Mouse (Mus musculus) myocyte (in vitro differentiated cells): Measurements from ENCODE around the gene Gm9821. TPM values are rescaled to one million over a fixed set of nuclear protein-coding genes. Genes with fewer than 3 reads are reported as not detected.

ENCODE experiments used
- H3K27me3 ChIP-seq: one replicate; pipeline ENCODE4 v1.6.1; 2011; ENCODE audit not compliant: control insufficient read depth, insufficient read depth, insufficient read length
- H3K36me3 ChIP-seq: one replicate; pipeline ENCODE4 v1.6.1; 2011; ENCODE audit not compliant: control insufficient read depth, insufficient read depth
- H3K4me2 ChIP-seq: one replicate; pipeline ENCODE4 v1.6.1; 2011; ENCODE audit warnings: low read depth, control low read depth
- H3K4me3 ChIP-seq: one replicate; pipeline ENCODE4 v1.5.1; 2011; ENCODE audit warnings: mild to moderate bottlenecking, control low read depth, moderate library complexity
- H3K79me2 ChIP-seq: one replicate; pipeline ENCODE4 v1.6.1; 2011; ENCODE audit not compliant: control insufficient read depth, insufficient read depth
- H3ac ChIP-seq: one replicate; pipeline ENCODE4 v1.6.1; 2011; ENCODE audit not compliant: control insufficient read depth, insufficient read length
- E2F4 ChIP-seq: IDR thresholded peaks from one replicate; pipeline ENCODE4 v1.6.1; 2011; ENCODE audit warnings: mild to moderate bottlenecking, control low read depth, moderate library complexity; ENCODE audit not compliant: insufficient read depth
- MAX ChIP-seq: IDR thresholded peaks from one replicate; pipeline ENCODE4 v1.6.1; 2011; ENCODE audit warnings: low read depth, mild to moderate bottlenecking, control low read depth
- MYOD1 ChIP-seq, 3 experiments: IDR thresholded peaks; one replicate each; pipeline ENCODE4 v1.6.1; 2011; ENCODE audit warnings: control low read depth in 2 of 3, low read depth in 2 of 3, mild to moderate bottlenecking in 2 of 3, moderate library complexity in 1 of 3; ENCODE audit not compliant: insufficient read length in 2 of 3, control insufficient read depth in 1 of 3
- MYOG ChIP-seq, 3 experiments: IDR thresholded peaks; one replicate each; pipeline ENCODE4 v1.6.1; 2011; ENCODE audit warnings: control low read depth in 2 of 3, low read depth in 2 of 3, mild to moderate bottlenecking in 2 of 3; ENCODE audit not compliant: insufficient read length in 2 of 3, control insufficient read depth in 1 of 3, insufficient read depth in 1 of 3
- POLR2A ChIP-seq: IDR thresholded peaks from one replicate; pipeline ENCODE4 v1.6.1; 2011; ENCODE audit warnings: low read depth, mild to moderate bottlenecking, control low read depth, moderate library complexity; ENCODE audit not compliant: insufficient read length
- POLR2AphosphoS2 ChIP-seq: IDR thresholded peaks from one replicate; pipeline ENCODE4 v1.6.1; 2011; ENCODE audit warnings: low read depth, control low read depth; ENCODE audit not compliant: insufficient read length
- REST ChIP-seq: IDR thresholded peaks from one replicate; pipeline ENCODE4 v1.6.1; 2011; ENCODE audit warnings: mild to moderate bottlenecking, control low read depth, moderate library complexity; ENCODE audit not compliant: insufficient read depth, insufficient read length
- SRF ChIP-seq: IDR thresholded peaks from one replicate; pipeline ENCODE4 v1.6.1; 2011; ENCODE audit warnings: low read depth; ENCODE audit not compliant: control insufficient read depth, insufficient read length
- TCF12 ChIP-seq: IDR thresholded peaks from one replicate; pipeline ENCODE4 v1.6.1; 2011; ENCODE audit warnings: mild to moderate bottlenecking, control low read depth; ENCODE audit not compliant: poor library complexity, insufficient read depth, severe bottlenecking
- TCF3 ChIP-seq: IDR thresholded peaks from one replicate; pipeline ENCODE4 v1.6.1; 2011; ENCODE audit warnings: low read depth, control low read depth; ENCODE audit not compliant: insufficient read length
- USF1 ChIP-seq: IDR thresholded peaks from one replicate; pipeline ENCODE4 v1.6.1; 2011; ENCODE audit warnings: low read depth, mild to moderate bottlenecking, control low read depth, moderate library complexity
- polyA plus RNA-seq: library from polyadenylated mRNA; unstranded; fragments of >200 nt; fragmentation: generic; extraction: Trizol; gene quantifications from one replicate; pipeline ENCODE4 v1.2.1, GENCODE M21; 2012; ENCODE audit warnings: missing spikeins

The Gm9821 gene
- polyA plus RNA-seq, 1 experiment = 4.7 TPM

DNA sequence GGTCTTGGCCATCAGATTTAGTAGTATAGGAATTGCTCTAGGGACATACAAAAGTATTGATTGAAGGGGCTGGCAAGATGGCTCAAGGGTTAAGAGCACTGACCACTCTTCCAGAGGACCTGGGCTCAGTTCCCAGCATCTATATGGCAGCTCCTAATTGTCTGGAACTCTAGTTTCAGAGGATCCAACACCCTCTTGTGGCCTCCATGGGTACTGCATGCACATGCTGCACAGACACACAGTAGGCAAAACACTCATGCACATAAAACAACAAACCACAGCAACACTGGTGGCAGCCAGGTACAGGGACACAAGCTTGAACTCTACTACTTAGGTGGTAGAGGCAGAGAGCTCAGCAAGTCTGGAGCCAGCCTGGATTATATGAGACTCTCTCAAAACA, 44.2 kb downstream of the Gm9821 start:
- Histone ChIP-seq H3K79me2 (no peaks in the 10 kb centered on the region), H3K27me3 (no peaks in the 10 kb centered on the region), H3K4me3 (no peak overlapping the region), H3ac (no peak overlapping the region), H3K36me3 (peaks cover 59% of the 10 kb centered on the region), H3K4me2 (no peak overlapping the region)
- TF ChIP-seq USF1 (no peak), SRF (no peak), POLR2A (no peak), E2F4 (no peak), TCF12 (no peak), POLR2AphosphoS2 (no peak), MYOD1 (IDR thresholded peaks at IDR 0.05; ENCODE audit: control insufficient read depth in 1 of 3, insufficient read length in 2 of 3, low read depth in 2 of 3) (no peak)

DNA sequence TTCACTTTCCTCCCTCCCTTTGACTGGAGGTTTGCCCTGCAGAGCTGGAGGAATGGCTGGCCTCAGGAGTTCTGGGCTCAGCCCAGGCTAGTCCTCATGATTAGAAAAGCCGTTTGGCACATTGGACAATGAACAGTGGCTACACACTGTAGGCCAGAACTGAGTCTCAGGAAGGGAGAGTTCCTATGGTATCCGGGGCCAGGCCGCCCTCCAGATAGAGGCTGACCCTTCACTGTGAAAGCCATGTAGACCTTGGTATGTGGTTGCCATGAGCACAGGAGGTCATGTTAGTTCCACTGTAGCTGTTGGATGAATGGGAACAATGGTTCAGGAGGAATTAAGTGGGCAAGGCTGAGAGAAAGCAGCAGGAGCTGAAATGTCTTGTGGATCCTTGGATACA, 47.9 kb downstream of the Gm9821 start:
- Histone ChIP-seq H3ac (no peak overlapping the region), H3K27me3 (no peaks in the 10 kb centered on the region), H3K4me2 (no peak overlapping the region), H3K4me3 (no peak overlapping the region), H3K36me3 (peaks cover 51% of the 10 kb centered on the region), H3K79me2 (no peaks in the 10 kb centered on the region)
- TF ChIP-seq POLR2AphosphoS2 (no peak), POLR2A (no peak), MYOD1 (IDR thresholded peaks at IDR 0.05; ENCODE audit: control insufficient read depth in 1 of 3, insufficient read length in 2 of 3, low read depth in 2 of 3) (no peak), SRF (no peak), TCF3 (no peak), MAX (no peak)

DNA sequence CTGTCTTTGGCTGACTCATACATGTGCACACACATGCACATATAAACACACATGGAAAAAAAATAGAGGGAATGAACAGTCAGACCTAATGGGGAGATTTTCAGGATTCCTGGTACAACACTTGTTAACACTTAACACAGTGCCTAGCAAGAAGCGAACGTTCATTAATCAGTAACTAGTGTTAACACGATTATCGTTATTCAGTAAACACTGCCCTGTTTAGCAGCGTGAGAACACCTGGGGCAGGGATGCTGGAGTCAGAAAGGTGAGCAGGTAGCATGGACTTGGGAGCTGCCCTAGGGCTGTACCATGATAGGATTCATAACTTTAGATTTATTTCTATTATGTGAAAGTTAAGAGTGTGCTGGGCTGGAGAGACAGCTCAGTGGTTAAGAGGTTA, 50.5 kb downstream of the Gm9821 start:
- no peak overlapping the region for H3K4me2 ChIP-seq
- peaks cover 48% of the 10 kb centered on the region for H3K36me3 ChIP-seq
- no peaks in the 10 kb centered on the region for H3K79me2 ChIP-seq
- TF ChIP-seq SRF = no peak
- TF ChIP-seq E2F4 = no peak
- no peak for TF ChIP-seq REST
- TF ChIP-seq TCF3 = no peak
- TF ChIP-seq POLR2AphosphoS2 = no peak
- TF ChIP-seq TCF12 = no peak
- TF ChIP-seq MYOD1 (IDR thresholded peaks at IDR 0.05; ENCODE audit: control insufficient read depth in 1 of 3, insufficient read length in 2 of 3, low read depth in 2 of 3) = no peak
- no peak for TF ChIP-seq MAX
- TF ChIP-seq POLR2A = no peak
- TF ChIP-seq USF1 = no peak
- TF ChIP-seq MYOG (IDR thresholded peaks at IDR 0.05; ENCODE audit: control insufficient read depth in 1 of 3, insufficient read depth in 1 of 3, insufficient read length in 2 of 3, low read depth in 2 of 3) = no peak
- H3ac ChIP-seq = no peak overlapping the region
- no peaks in the 10 kb centered on the region for H3K27me3 ChIP-seq
- H3K4me3 ChIP-seq = no peak overlapping the region

Other genes starting within 250 kb of the Gm9821 start
- 29.7 TPM for gene Atg13, start 235.1 kb upstream of the Gm9821 start, polyA plus RNA-seq
- 5.1 TPM for gene Harbi1, start 234.9 kb upstream of the Gm9821 start, polyA plus RNA-seq
- gene Ambra1, start 215.6 kb upstream of the Gm9821 start, polyA plus RNA-seq = 19.3 TPM
- gene Chrm4, start 18.5 kb upstream of the Gm9821 start, polyA plus RNA-seq = 0.64 TPM
- 0.29 TPM for gene Mdk, start 13.4 kb upstream of the Gm9821 start, polyA plus RNA-seq
- 68.4 TPM for gene Dgkz, start 30.2 kb downstream of the Gm9821 start, polyA plus RNA-seq
- gene Creb3l1, start 78.8 kb downstream of the Gm9821 start, polyA plus RNA-seq = 97.3 TPM
- 14.7 TPM for gene Phf21a, start 147.4 kb downstream of the Gm9821 start, polyA plus RNA-seq